Mouse (Mus musculus) megakaryocyte-erythroid progenitor cell, adult 5-6 weeks (primary cell): ENCODE data around the gene Atg10. TPM values are rescaled to one million over a fixed set of nuclear protein-coding genes. Genes with fewer than 3 reads are reported as not detected.
A peak's percentile ranks its signal among the peaks of the same experiment; 100 is the strongest.
"Not testable (repeated sequence)": the region's sequence is repeated elsewhere in the genome, so short reads cannot be mapped to it uniquely, and the experiment has no call there.

Experiments
- ATAC-seq: replicated peaks from 2 replicates; pipeline ENCODE4 v1.8.0; 2016; ENCODE audit warnings: mild to moderate bottlenecking, inconsistent platforms; ENCODE audit not compliant: severe bottlenecking, poor library complexity, low FRiP score, low TSS enrichment
- total RNA-seq, 2 experiments: library from RNA; stranded (forward) in 1 of 2; stranded (reverse) in 1 of 2; fragments of 200-1000, 215-1000 nt in 1 of 2; fragments of >200 nt in 1 of 2; fragmentation: Nextera tagmentation in 1 of 2; gene quantifications; 2 replicates each; pipeline ENCODE4 v1.2.3; 2014 to 2017

Atg10 gene
- 3.6 and 3.9 TPM in 2 replicates for total RNA-seq (2014; fragmentation: Nextera tagmentation)
- 5.4 and 7.3 TPM in 2 replicates for total RNA-seq (2017)

- peak; percentile 94 for ATAC-seq
Measured at GRCm38 (mm10) chr13:91223587-91224437, at the start of gene Atg10. Gene Atg10 (minus strand): TSS chr13:91223968.

- ATAC-seq: no peak
Measured at GRCm38 (mm10) chr13:91252406-91252805, 28.6 kb upstream of the Atg10 start.

- ATAC-seq: no peak
Measured at GRCm38 (mm10) chr13:91251636-91252035, 27.9 kb upstream of the Atg10 start.

GRCm38 (mm10) chr13:91250050-91250449 is 26.3 kb upstream of the Atg10 start:
- ATAC-seq: not testable (repeated sequence)

- ATAC-seq: no peak
Measured at GRCm38 (mm10) chr13:91246472-91246871, 22.7 kb upstream of the Atg10 start.

GRCm38 (mm10) chr13:91237976-91238375 is 14.2 kb upstream of the Atg10 start:
- ATAC-seq: no peak

GRCm38 (mm10) chr13:91236884-91237283 is 13.1 kb upstream of the Atg10 start:
- no peak for ATAC-seq

- no peak for ATAC-seq
Measured at GRCm38 (mm10) chr13:91224438-91224814, 658 bp upstream of the Atg10 start.

GRCm38 (mm10) chr13:91223063-91223462 is 705 bp downstream of the Atg10 start:
- no peak for ATAC-seq

- ATAC-seq: no peak
Measured at GRCm38 (mm10) chr13:91221696-91222095, 2.1 kb downstream of the Atg10 start.

GRCm38 (mm10) chr13:91217691-91218090 is 6.1 kb downstream of the Atg10 start:
- ATAC-seq: no peak

GRCm38 (mm10) chr13:91216656-91217205 is 7.0 kb downstream of the Atg10 start:
- ATAC-seq: peak; percentile 72

GRCm38 (mm10) chr13:91212958-91213357 is 10.8 kb downstream of the Atg10 start:
- no peak for ATAC-seq

GRCm38 (mm10) chr13:91206237-91206636 is 17.5 kb downstream of the Atg10 start:
- no peak for ATAC-seq

- ATAC-seq: no peak
Measured at GRCm38 (mm10) chr13:91202564-91202963, 21.2 kb downstream of the Atg10 start.

- ATAC-seq: no peak
Measured at GRCm38 (mm10) chr13:91187378-91188234, 36.2 kb downstream of the Atg10 start.

GRCm38 (mm10) chr13:91185248-91185867 is 38.4 kb downstream of the Atg10 start:
- peak; percentile 82 for ATAC-seq

GRCm38 (mm10) chr13:91184226-91184625 is 39.5 kb downstream of the Atg10 start:
- ATAC-seq: peak; percentile 53; the same call in 1 of the 2 replicates

GRCm38 (mm10) chr13:91180364-91180763 is 43.4 kb downstream of the Atg10 start:
- ATAC-seq: peak; percentile 59
